Mouse (Mus musculus) ES-E14 (cell line): ENCODE measurements at regions not wholly inside any gene's neighbourhood (a gene's known extent, or its start where the extent isn't known, plus 50 kb on each side); places are given as distances from the start of the nearest gene placed in this dataset.

Experiments
- CHD2 ChIP-seq: IDR thresholded peaks from 2 replicates; pipeline ENCODE4 v1.6.1; 2014; ENCODE audit warnings: mild to moderate bottlenecking, low read depth, low read length, inconsistent platforms
- HCFC1 ChIP-seq: IDR thresholded peaks from 2 replicates; pipeline ENCODE4 v1.6.1; 2012; ENCODE audit warnings: low read length, inconsistent platforms, borderline replicate concordance; ENCODE audit not compliant: insufficient read depth
- MAFK ChIP-seq: IDR thresholded peaks from 2 replicates; pipeline ENCODE4 v1.6.1; 2014; ENCODE audit warnings: mild to moderate bottlenecking, low read depth, low read length, inconsistent platforms; ENCODE audit not compliant: insufficient read depth
- ZC3H11A ChIP-seq: IDR thresholded peaks from 2 replicates; pipeline ENCODE4 v1.6.1; 2012; ENCODE audit warnings: low read depth, mild to moderate bottlenecking, inconsistent platforms, low read length, borderline replicate concordance

GRCm38 (mm10) chr1:94701688-94702087 is 611.7 kb upstream of the Fam174a start:
- TF ChIP-seq HCFC1 (no peak), ZC3H11A (no peak), CHD2 (no peak), MAFK (no peak)
